Mouse (Mus musculus) megakaryocyte, embryonic 14.5 days (primary cell): ENCODE measurements at regions not wholly inside any gene's neighbourhood (a gene's known extent, or its start where the extent isn't known, plus 50 kb on each side); places are given as distances from the start of the nearest gene placed in this dataset.

Experiments
- FLI1 ChIP-seq: IDR thresholded peaks from 2 replicates; pipeline ENCODE4 v1.6.1; 2012; ENCODE audit warnings: low read length, inconsistent platforms, mixed read lengths
- GATA1 ChIP-seq: IDR thresholded peaks from 3 replicates; pipeline ENCODE4 v1.6.1; 2012; ENCODE audit warnings: mixed read lengths, low read length, inconsistent platforms, borderline replicate concordance

- no peak for TF ChIP-seq GATA1
- no peak for TF ChIP-seq FLI1
These were observed 317.1 kb upstream of the Zmiz1 start for GRCm38 (mm10) chr14:25141933-25142332.
